Mouse (Mus musculus): ENCODE results near the gene Actn1. TPM values are rescaled to one million over a fixed set of nuclear protein-coding genes. Genes with fewer than 3 reads are reported as not detected.

Gene Actn1
- total RNA-seq, 2 experiments from 2014 or later, result 23.8 to 31.7 TPM

DNA sequence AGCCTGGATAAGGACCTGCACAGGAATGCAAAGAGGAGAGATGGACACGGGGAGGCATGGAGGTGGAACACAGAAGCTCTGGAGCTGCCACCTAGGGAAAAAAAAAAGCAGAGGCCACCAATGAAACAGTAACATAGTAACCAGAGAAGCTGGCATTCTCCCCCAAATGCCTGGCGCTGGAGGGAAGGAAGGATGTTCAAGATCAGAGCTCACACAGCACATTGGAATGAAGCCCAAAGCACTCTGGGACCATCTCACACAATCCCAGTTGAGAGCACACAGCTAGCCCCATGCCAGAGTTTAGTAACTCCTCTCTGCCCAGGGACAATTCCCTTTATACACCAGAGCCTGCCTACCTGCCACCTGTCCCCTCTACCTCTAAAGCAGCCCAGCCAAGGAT is 34.1 kb downstream of the Actn1 start:
- DNase-seq, result no peak

DNA sequence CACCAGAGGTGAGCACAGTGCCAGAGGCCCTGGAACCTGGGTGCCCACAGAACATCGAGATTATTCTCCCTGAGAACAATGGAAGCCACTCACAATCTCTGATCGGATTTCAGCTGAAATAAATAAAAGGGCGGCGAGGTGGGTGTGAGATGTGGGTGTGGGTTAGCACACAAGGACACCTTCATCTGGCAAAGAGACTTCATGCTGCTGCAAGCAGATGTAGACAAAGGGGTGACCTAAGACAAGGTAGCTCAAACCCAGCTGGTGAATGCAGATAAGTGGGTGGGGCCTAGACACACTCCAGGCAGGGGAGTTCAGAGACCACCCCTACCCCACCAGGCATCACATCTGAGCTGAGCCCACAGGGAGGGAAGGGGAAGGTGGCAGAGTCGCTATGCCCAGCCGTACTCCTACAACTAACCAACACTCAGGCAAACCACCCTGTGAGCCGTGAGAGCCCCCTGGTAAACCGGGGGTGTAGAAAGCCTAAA is 35.9 kb downstream of the Actn1 start:
- no peak for DNase-seq

DNA sequence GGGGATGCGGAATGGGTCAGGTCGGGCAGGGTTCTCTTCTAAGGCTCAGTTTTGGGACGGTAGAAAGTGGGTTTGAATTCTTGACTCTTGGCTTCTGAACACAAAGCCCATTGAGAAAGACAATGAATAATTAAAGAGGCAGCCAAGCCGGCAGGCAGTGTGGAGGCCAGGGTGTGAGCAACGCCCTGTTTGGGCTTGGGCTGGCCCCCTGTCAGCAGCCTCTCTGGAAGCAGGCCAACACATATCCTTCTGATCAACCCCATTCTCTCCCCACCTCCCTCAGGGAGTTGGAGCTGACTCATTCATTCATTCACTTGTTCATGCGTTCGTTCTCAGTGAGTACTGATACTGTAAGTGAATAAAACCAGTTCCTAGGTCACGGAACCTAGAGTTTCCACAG is 36.7 kb downstream of the Actn1 start:
- DNase-seq, result peak; percentile 59 to 78

- no peak for DNase-seq
Observed at GRCm38 (mm10) chr12:80222473-80222872, 37.7 kb downstream of the Actn1 start.

DNA sequence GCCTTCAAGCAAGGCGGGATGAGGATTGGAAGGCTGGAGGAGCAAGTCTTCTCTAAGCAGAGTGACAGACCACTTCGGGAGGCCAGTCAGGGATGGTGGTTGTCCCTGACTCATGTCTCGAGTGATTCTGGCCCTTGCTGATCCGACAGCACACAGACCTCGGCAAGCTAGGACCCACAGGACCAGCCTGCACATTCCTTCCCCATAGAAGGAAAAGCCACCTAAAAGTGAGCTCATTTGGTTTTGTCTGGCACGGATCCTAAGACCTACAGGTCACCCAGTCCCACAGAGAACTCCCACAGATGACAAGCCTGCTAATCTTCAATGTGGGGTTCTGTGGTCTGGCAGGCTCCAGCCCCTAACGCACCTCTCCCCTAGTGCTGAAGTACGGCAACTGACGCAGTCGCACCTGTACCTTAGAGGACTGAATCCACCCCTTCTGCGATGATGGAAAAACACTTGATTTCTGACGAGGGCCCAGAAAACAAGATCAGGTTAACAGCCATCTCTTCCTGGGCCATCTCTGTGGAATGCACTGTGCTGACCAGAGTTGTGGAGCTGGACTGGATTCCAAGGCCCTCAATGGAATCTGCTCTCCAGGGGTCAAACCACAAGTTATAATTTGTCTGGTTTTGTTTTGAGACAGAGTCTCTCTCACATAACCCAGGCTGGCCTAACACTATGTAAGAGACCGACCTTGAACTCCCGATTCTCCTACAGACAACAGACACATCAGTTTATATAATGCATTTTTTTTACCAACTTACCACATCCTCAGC is 39.7 kb downstream of the Actn1 start:
- no peak for DNase-seq

GRCm38 (mm10) chr12:80218784-80219183 is 41.4 kb downstream of the Actn1 start:
- no peak for DNase-seq

- DNase-seq, result no peak
Observed at GRCm38 (mm10) chr12:80218045-80218611, 42.0 kb downstream of the Actn1 start.

- no peak for DNase-seq
Observed at GRCm38 (mm10) chr12:80217049-80217448, 43.1 kb downstream of the Actn1 start.

- peak; percentile 81 to 88 for DNase-seq
Observed at GRCm38 (mm10) chr12:80216258-80216881, 43.8 kb downstream of the Actn1 start.

DNA sequence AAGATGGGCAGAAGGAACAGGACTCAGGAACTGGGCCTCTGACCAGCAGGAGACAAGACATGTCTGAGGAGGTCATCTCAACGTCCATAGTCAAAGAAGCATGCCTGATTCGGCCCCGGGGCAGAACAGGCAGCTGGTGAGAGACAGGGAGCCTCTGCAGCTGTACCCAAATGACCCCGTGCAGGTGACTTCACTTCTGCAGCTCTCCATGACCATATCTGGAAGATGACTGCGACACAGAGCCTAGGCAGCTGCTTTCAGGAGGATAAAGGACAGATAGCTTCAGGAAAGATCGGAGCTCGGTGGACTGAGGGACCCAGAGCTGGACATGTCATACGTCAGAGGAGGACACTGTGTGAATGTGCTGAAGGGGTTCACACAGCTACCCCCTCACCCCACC is 46.4 kb downstream of the Actn1 start:
- no peak for DNase-seq

DNA sequence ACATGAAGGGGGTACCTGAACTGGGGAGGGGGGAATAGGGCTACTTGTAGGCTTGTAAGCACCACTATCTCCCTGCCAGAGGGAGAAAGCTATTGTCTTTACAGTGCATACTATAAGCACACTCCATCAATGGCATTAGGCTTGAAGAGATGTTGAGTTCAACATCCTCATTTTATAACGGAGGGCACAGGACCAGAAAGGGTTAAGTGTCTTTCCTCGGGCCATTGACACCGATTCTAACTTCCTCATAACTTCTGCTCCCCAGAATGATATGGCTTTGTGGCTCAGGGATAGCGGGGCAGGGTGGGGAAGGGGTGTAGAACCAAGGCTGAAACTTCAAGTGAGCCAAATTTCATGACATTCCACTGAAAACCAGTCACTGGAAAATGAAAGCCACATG is 46.9 kb downstream of the Actn1 start:
- no peak for DNase-seq

GRCm38 (mm10) chr12:80210791-80211612 is 49.2 kb downstream of the Actn1 start:
- no peak for DNase-seq

DNA sequence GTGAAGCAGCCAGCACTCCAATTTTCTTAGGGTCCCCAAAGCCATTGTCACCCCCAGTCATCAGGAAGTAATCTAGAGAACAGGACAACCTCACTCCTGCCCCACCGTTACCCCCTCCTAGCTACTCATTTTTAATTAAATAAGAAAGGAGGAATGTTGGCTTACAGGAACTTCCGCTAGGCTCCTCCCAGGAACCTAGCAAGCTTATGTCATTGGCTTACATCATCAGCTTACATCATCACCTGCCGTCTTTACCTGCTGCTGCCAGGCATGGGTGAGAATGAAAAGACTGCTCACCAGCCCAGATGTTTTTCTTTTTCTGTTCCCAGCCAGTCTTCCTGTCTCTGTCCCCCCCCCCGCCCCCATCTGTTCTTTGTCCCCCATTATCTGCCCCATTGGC is 50.3 kb downstream of the Actn1 start:
- DNase-seq, result no peak

- DNase-seq, result peak in 1 of 2 experiments; percentile 32
Observed at GRCm38 (mm10) chr12:80208126-80208820, 51.9 kb downstream of the Actn1 start.

DNA sequence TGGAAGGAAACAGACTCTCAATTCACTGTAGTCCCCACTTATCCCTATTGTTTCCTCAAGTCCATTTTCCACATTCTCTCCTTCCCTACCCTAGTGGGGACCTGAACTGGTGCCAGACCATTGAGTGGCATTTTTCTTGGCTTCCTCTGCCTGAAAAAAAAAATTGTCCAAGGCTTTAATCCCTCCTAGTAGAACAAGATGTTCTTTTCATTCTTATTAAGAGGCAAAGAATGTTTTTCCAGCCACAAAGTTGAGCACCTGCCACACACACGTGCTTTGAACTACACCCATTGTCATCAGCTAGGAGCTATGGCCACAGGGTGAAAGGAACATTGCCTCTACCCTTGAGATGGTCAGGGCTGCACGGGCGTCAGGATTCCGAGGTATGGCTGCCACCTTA is 56.9 kb downstream of the Actn1 start:
- no peak for DNase-seq

GRCm38 (mm10) chr12:80199738-80200137 is 60.4 kb downstream of the Actn1 start:
- DNase-seq, result no peak

GRCm38 (mm10) chr12:80198487-80198886 is 61.7 kb downstream of the Actn1 start:
- DNase-seq, result peak; percentile 75 to 87

GRCm38 (mm10) chr12:80197343-80197742 is 62.8 kb downstream of the Actn1 start:
- peak in 1 of 2 experiments; percentile 71 for DNase-seq

GRCm38 (mm10) chr12:80191806-80192205 is 68.4 kb downstream of the Actn1 start:
- no peak for DNase-seq

- DNase-seq, result no peak
Observed at GRCm38 (mm10) chr12:80191371-80191770, 68.8 kb downstream of the Actn1 start.

GRCm38 (mm10) chr12:80190915-80191314 is 69.3 kb downstream of the Actn1 start:
- DNase-seq, result no peak

- no peak for DNase-seq
Observed at GRCm38 (mm10) chr12:80184041-80184440, 76.1 kb downstream of the Actn1 start.

All from heart, adult 18-20 months (tissue).